Mouse (Mus musculus): ENCODE measurements around the gene Spata31d1b. TPM values are rescaled to one million over a fixed set of nuclear protein-coding genes. Genes with fewer than 3 reads are reported as not detected.
A peak's percentile ranks its signal among the peaks of the same experiment; 100 is the strongest.

Gene Spata31d1b
- polyA plus RNA-seq, 1 experiment, result not detected

- WGBS, result under 1% methylated on average over 58 of the region's 61 CpGs
- DNase-seq, result peak; percentile 70
Measured at GRCm38 (mm10) chr13:59675151-59676011, 36.7 kb upstream of the Spata31d1b start, which contains the start of gene Golm1. Golm1 (minus strand) TSS chr13:59675811.

GRCm38 (mm10) chr13:59676316-59677229, 35.5 kb upstream of the Spata31d1b start:
- DNase-seq, result no peak
- Histone ChIP-seq H3K4me1 (ENCODE audit: control insufficient read depth, insufficient read depth, low read length) (peaks cover 5% of the 10 kb centered on the region; the same call in 1 of the 2 replicates), H3K4me3 (replicated peaks; ENCODE audit: extremely low read depth, low read depth, low read length) (no peak overlapping the region)
- TF ChIP-seq CTCF (IDR thresholded peaks at IDR 0.05; ENCODE audit: insufficient read depth, low read length), result no peak
- no peak for TF ChIP-seq POLR2A (IDR thresholded peaks at IDR 0.05; ENCODE audit: borderline replicate concordance, extremely low read depth, low read depth, low read length)
- 56% methylated on average over 12 of the region's 12 CpGs for WGBS

More at GRCm38 (mm10) chr13:59675151-59676011, 36.7 kb upstream of the Spata31d1b start, which contains the start of gene Golm1:
- H3K4me3 ChIP-seq (replicated peaks; ENCODE audit: extremely low read depth, low read depth, low read length), result peak within 1 kb of the TSS; percentile 76
- TF ChIP-seq POLR2A (IDR thresholded peaks at IDR 0.05; ENCODE audit: borderline replicate concordance, extremely low read depth, low read depth, low read length) (peak; percentile 41; the same call in 1 of the 2 replicates), CTCF (IDR thresholded peaks at IDR 0.05; ENCODE audit: insufficient read depth, low read length) (no peak)
- peaks cover 5% of the 10 kb centered on the region; the same call in 1 of the 2 replicates for H3K4me1 ChIP-seq (ENCODE audit: control insufficient read depth, insufficient read depth, low read length)

GRCm38 (mm10) chr13:59679306-59679705, 32.8 kb upstream of the Spata31d1b start:
- 33% methylated on average over 4 of the region's 4 CpGs for WGBS
- TF ChIP-seq CTCF (IDR thresholded peaks at IDR 0.05; ENCODE audit: insufficient read depth, low read length), result no peak
- TF ChIP-seq POLR2A (IDR thresholded peaks at IDR 0.05; ENCODE audit: borderline replicate concordance, extremely low read depth, low read depth, low read length), result no peak
- H3K4me1 ChIP-seq (ENCODE audit: control insufficient read depth, insufficient read depth, low read length), result peaks cover 5% of the 10 kb centered on the region; the same call in 1 of the 2 replicates
- no peak overlapping the region for H3K4me3 ChIP-seq (replicated peaks; ENCODE audit: extremely low read depth, low read depth, low read length)
- no peak for DNase-seq

GRCm38 (mm10) chr13:59679908-59680307, 32.2 kb upstream of the Spata31d1b start:
- DNase-seq, result no peak
- 51% methylated on average over 4 of the region's 4 CpGs for WGBS
- Histone ChIP-seq H3K4me1 (ENCODE audit: control insufficient read depth, insufficient read depth, low read length) (no peaks in the 10 kb centered on the region; the same call in 1 of the 2 replicates), H3K4me3 (replicated peaks; ENCODE audit: extremely low read depth, low read depth, low read length) (no peak overlapping the region)
- TF ChIP-seq POLR2A (IDR thresholded peaks at IDR 0.05; ENCODE audit: borderline replicate concordance, extremely low read depth, low read depth, low read length), result no peak

- H3K4me1 ChIP-seq (ENCODE audit: control insufficient read depth, insufficient read depth, low read length), result no peaks in the 10 kb centered on the region
- TF ChIP-seq POLR2A (IDR thresholded peaks at IDR 0.05; ENCODE audit: borderline replicate concordance, extremely low read depth, low read depth, low read length) (no peak), CTCF (IDR thresholded peaks at IDR 0.05; ENCODE audit: insufficient read depth, low read length) (no peak)
- 28% methylated on average over 7 of the region's 7 CpGs for WGBS
- no peak for DNase-seq
- no peak overlapping the region for H3K4me3 ChIP-seq (replicated peaks; ENCODE audit: extremely low read depth, low read depth, low read length)
Measured at GRCm38 (mm10) chr13:59682629-59683028, 29.5 kb upstream of the Spata31d1b start.

GRCm38 (mm10) chr13:59685236-59685635, 26.8 kb upstream of the Spata31d1b start:
- 85% methylated on average over 3 of the region's 3 CpGs for WGBS

GRCm38 (mm10) chr13:59688338-59688770, 23.7 kb upstream of the Spata31d1b start:
- DNase-seq, result no peak
- Histone ChIP-seq H3K4me3 (replicated peaks; ENCODE audit: extremely low read depth, low read depth, low read length) (no peak overlapping the region), H3K4me1 (ENCODE audit: control insufficient read depth, insufficient read depth, low read length) (no peaks in the 10 kb centered on the region)
- WGBS, result 65% methylated on average over 13 of the region's 13 CpGs
- TF ChIP-seq POLR2A (IDR thresholded peaks at IDR 0.05; ENCODE audit: borderline replicate concordance, extremely low read depth, low read depth, low read length) (no peak), CTCF (IDR thresholded peaks at IDR 0.05; ENCODE audit: insufficient read depth, low read length) (no peak)

More at GRCm38 (mm10) chr13:59685236-59685635, 26.8 kb upstream of the Spata31d1b start:
- Histone ChIP-seq H3K4me3 (replicated peaks; ENCODE audit: extremely low read depth, low read depth, low read length) (no peak overlapping the region), H3K4me1 (ENCODE audit: control insufficient read depth, insufficient read depth, low read length) (no peaks in the 10 kb centered on the region)
- no peak for TF ChIP-seq CTCF (IDR thresholded peaks at IDR 0.05; ENCODE audit: insufficient read depth, low read length)
- no peak for TF ChIP-seq POLR2A (IDR thresholded peaks at IDR 0.05; ENCODE audit: borderline replicate concordance, extremely low read depth, low read depth, low read length)
- DNase-seq, result no peak

GRCm38 (mm10) chr13:59689313-59689712, 22.8 kb upstream of the Spata31d1b start:
- Histone ChIP-seq H3K4me3 (replicated peaks; ENCODE audit: extremely low read depth, low read depth, low read length) (no peak overlapping the region), H3K4me1 (ENCODE audit: control insufficient read depth, insufficient read depth, low read length) (no peaks in the 10 kb centered on the region)
- 84% methylated on average over 9 of the region's 9 CpGs for WGBS
- no peak for TF ChIP-seq POLR2A (IDR thresholded peaks at IDR 0.05; ENCODE audit: borderline replicate concordance, extremely low read depth, low read depth, low read length)
- TF ChIP-seq CTCF (IDR thresholded peaks at IDR 0.05; ENCODE audit: insufficient read depth, low read length), result no peak
- DNase-seq, result no peak

- 93% methylated on average over 3 of the region's 3 CpGs for WGBS
- no peak for TF ChIP-seq CTCF (IDR thresholded peaks at IDR 0.05; ENCODE audit: insufficient read depth, low read length)
- no peak for TF ChIP-seq POLR2A (IDR thresholded peaks at IDR 0.05; ENCODE audit: borderline replicate concordance, extremely low read depth, low read depth, low read length)
- no peak for DNase-seq
- no peaks in the 10 kb centered on the region for H3K4me1 ChIP-seq (ENCODE audit: control insufficient read depth, insufficient read depth, low read length)
- no peak overlapping the region for H3K4me3 ChIP-seq (replicated peaks; ENCODE audit: extremely low read depth, low read depth, low read length)
Measured at GRCm38 (mm10) chr13:59689843-59690242, 22.2 kb upstream of the Spata31d1b start.
